Mouse (Mus musculus): ENCODE measurements around the gene Zfp819.

Zfp819 gene

DNA sequence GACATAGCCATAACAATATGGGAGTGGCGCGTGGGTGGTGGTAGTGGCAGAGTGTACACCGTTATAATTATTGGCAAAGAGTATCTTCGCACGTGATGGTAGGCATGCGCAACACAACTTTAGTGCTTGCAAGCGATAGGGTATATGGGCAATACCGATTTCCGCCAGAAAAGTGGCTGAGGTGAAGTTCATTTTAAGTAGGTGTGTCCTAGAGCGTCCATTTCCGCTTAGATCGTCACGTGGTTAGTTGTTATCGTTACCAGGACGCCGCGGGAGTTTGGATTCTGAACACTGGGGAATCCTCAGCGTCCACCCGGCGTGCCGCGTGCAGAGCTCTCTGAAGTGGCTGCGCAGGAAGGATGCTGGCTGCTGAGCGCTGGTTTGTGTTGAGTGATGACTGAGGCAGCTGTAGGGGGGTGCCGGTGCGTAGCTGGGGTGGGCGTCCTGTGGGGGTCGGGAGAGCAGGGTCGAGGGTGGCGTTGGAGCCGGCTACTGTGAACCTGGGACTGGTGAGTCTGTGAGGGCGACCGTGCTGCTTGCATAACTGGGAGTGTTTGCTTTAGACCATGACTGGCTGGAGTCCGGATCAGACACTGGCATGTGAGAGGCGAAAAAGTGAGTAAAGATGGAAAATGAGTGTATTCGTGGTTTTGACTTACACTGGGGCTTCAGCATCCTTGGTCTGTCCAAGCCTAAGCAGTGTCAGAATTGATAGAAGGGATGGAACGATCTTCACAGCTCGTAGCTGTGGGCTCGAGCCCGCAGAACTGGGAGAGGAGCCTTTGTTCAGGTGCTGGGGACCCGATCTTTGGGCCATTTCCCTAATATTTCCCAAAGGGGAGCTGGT lies at the start of gene Zfp819:
Gene Zfp819 (plus strand): TSS at position 274 of the 847 bp plus-strand sequence.
- peak; percentile 70 for DNase-seq (ENCODE audit: low read depth)

DNA sequence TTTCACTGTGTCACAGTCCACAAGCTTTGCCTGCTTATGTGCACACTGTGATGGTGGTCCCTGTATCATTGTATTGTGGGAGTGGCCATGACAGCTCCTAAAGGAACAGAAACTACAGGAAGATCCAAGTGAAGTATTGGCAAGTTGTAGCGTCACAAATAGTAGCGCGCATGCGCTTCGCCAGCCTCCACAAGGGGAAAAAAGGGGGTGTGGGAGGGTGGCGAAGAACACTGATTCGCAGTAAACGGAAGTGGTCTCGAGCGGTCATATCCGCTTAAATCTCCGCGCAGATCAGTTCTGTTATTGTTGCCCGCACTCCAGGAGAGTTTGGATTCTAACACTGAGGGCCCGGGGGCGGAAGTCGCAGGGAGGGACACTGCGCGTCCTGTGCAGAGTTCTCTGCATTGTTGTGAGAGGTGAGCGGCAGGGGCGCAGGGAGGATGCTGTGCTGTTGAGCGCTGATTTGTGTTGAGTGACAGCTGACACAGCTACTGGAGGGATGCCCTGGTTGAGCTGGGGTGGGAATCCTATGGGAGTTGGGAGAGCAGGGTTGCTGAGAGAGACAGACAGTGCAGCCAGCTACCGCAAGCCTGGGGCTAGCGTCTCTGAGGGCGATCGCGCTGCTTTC lies 44.8 kb upstream of the Zfp819 start, which contains the start of gene Zfp658:
Gene Zfp658 (plus strand): TSS at position 251 of the 628 bp plus-strand sequence.
- DNase-seq (ENCODE audit: low read depth): peak; percentile 96

DNA sequence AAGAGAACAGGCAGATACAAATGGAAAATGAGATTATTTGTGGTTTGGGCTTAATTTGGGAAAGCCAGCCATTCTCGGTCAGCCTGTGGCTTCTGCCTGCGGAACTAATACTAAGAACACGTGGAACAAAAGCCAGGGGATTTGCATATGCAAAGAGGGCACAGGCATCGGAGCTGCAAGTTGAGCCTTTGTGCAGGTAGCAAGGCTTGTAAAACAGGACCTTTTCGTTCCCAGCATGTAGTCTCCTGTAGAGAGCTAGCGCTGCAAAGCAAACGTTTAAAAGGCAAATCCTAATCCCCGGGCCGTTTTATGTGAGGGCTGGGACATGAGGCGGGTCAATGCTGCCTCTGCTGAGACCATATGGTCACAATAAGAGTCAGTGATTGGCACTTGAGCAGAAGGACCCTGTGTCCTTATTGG lies 44.3 kb upstream of the Zfp819 start:
- peak; percentile 66 for DNase-seq (ENCODE audit: low read depth)

DNA sequence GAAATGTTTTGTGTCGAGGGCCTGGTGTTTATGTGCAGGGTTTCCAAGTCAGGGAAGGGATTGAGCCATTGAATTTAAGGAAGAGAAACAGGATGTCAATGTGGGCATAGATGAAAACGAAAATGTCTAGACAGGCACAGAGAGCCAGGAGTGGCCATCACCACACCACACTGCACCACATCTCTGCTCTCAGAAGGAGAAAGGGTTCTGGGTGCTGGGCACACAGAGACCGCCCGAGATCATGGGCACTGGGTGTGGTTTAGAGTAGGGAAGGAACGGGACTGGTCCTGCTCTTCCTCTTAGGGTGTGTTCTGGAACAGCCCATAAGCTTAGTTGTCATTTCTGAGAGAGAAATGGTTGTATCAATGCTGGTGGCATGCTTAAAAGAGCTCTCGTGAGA lies 43.7 kb upstream of the Zfp819 start:
- no peak for DNase-seq (ENCODE audit: low read depth)

DNA sequence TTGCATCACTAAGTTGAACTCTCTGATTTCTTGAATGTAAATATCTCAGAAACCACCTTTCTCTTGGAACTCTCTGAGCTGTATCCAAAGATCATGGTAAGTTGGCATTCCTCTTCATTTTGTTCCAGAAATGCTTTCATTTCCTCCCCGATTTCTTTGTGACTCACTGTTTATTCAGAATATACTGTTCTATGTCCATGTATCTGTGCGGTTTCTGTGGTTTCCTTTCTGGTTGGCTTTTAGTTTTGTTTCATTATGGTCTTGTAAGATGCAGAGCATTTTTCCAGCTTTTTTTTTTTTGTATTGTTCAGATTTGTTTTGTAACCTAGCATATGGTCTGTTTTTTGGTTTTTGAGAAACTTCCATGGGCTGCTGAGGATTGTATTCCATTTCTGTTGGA lies 35.8 kb upstream of the Zfp819 start:
- no peak for DNase-seq (ENCODE audit: low read depth)

DNA sequence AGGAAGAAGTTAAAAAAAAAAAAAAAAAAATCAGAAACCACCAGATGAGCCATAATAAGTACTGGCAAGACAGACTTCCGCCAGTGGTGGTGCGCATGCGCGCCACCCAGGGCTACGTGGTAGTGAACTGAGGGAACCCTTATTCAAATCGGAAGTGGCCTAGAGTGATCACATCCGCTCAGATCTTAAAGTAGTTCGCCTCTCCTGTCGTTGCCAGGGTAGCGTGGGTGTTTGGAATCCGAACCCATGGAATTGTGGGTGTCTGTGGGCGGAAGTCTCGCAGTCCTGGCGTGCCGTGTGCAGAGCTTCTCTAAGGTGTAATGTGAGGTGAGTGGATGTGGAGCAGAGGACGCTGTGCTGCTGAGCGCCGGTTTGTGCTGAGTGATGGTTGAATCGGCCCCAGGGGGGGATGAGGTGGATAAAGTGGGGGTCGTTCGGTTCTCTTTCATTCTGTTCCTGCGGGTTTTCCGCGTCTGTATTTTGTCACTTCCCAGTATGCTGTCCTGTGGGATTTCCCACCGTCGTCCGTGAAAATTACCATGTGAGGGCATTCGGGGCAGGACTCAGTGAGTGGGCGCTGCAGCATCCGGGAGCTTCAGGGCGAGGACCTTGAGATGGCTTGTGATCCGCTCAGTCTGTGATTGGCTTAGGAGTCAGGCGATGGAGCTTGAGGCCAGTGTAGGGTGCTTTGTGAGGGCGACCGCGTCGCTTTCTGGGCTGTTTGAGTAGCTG lies 27.4 kb upstream of the Zfp819 start, which contains the start of gene Zfp719:
Gene Zfp719 (plus strand): TSS at position 171 of the 732 bp plus-strand sequence.
- DNase-seq (ENCODE audit: low read depth): peak; percentile 98

DNA sequence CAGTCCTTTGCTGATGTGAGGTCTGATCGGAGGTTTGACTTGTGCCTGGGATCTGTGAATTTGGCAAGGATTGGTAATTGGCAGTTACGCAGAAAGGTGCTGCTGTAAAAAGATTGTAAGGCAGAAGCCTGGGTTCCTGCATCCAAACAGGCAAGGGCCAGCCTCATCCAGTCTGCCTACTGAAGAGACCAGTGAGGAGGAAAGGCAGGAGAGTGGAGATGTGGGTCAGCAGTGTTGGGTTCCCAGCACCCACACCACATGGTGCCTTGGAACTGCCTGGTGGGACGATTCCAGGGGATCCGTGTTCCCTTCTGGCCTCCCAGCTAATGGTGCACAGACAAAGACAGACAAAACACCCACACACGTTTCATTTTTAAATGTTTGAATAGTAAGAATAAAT lies 26.4 kb upstream of the Zfp819 start:
- no peak for DNase-seq (ENCODE audit: low read depth)

DNA sequence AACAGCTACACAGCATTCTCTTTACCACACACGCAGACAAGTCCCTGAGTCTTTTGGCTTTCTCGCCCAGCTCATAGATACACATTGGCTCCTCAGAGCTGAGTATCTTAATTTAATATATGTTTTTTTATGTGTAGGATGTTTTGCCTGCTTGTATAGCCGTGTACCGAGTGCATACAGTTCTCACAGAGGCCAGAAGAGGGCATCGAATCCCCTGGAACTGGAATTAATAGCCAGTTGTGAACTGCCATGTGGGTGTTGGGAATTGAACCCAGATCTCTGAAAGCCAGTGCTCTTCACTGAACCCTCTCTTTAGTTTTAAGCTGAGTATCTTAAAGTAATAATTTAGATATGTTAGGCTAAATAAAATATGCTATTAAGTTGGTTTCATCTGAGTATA lies 22.2 kb upstream of the Zfp819 start:
- DNase-seq (ENCODE audit: low read depth): peak; percentile 29

DNA sequence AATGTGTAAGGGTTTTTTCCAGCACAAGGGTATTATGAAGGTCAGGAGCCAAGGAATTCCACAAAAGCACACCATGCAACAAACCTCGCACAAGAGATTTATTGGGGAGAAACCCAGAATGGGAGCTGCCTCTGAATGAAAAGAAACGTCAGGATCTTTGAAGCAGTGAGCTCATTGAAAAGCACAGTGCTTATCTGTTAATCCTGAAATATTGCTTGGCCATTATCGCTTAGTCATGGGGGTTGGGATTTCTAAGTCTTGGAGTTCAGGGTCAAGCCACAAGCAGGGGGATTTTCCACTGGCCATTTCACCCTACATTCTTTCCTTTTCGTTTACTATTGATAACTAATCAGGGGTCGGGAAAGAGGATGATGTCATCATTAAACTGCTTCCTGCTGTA lies 5.1 kb upstream of the Zfp819 start:
- no peak for DNase-seq (ENCODE audit: low read depth)

DNA sequence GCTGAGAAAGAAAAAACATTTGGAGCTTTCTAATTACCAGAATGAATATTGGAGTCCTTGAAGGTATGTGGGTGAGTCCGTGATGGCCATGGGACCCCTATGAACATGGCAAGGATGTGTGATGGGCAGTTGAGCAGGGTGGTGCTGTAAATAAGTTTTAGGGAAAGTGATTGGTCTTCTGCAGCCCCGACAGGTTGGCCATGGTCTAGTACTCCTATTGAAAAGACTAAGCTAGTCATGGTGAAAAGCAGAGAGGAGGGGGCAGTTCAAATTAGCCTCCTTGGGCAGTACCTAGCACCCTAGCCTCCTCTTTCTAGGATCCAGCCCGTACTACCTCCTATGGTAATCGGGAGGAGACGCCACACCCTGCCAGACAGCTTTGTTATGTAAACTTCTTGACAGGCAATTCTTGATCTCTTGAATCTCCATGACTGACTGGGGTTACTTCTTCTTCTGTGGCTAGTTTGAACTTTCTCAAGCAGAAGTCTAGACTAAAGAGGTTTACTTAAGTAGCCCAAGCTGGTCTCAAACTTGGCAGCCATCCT lies 846 bp downstream of the Zfp819 start:
- no peak for DNase-seq (ENCODE audit: low read depth)

DNA sequence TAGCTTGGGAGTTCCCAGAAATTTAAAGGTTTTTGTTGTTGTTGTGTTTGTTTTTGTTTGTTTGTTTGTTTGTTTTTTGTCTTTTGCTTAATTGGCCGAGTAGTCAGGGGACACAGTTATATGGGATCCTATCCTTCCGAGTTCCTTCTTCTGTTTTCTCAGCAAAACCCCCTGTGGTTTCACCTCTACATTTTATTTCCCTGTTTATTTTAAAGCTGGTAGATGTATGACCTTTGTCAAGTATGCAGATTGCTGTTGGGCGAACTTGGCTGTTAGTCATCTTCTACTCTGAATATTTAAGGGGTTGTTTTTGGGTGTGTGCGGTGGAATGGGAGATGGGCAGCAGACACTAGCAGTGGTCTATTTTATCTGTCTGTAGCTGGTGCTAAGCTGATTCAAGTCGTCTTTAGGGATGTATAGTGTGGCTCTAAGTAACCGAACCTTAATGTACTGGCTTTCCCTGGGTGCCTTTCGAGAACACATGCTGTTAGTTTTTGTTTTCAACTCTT lies 1.4 kb downstream of the Zfp819 start:
- DNase-seq (ENCODE audit: low read depth): no peak

DNA sequence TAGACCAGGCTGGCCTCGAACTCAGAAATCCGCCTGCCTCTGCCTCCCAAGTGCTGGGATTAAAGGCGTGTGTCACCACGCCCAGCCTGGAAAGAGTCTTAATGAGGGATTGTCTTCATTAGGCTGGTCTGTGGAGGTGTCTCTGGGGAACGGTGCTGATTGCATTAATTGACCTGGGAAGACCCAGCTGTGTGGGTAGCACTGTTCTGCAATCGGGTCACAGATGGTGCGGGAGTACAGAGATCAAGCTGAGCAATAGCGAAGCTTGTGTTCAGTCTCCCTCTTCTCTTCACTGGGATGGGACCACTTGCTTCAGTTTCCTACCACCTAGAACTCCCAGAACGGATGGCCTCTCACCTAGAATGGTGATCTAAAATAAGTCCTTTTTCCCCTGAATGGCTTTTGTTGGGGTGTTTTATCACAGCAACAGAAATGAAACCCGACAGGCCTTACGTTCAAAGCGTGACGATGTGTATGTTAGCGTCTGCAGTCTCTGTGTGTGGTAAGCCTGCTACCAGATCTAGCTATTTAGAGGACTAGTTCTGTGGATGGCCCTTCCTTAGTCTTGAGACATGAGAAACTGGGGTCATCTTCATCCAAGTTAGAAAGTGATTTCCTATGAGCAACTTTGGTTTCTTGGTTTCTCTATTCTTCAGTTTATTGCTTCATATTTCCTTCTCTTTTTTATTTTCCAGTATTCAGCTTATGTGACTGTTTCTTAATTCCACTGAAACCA lies 7.0 kb downstream of the Zfp819 start:
- no peak for DNase-seq (ENCODE audit: low read depth)

DNA sequence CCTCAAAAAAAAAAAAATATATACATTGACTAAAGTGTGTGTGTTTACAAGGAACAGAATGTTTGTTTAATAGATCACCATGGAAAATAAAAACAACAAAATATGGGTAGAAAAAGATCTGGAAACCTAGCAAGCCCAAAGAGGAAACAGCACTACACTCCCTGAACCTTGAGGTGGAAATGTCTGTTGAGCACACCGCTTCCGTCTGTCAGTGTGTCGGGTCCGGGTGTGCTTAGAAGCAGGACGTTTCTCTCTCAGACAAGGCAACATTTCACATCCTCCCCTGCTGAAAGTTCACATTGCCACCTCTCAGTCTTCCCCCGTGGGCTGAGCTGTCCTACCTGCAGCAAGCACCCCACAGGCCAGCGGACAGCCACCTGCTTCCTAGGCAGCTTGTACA lies 16.0 kb downstream of the Zfp819 start:
- no peak for DNase-seq (ENCODE audit: low read depth)

DNA sequence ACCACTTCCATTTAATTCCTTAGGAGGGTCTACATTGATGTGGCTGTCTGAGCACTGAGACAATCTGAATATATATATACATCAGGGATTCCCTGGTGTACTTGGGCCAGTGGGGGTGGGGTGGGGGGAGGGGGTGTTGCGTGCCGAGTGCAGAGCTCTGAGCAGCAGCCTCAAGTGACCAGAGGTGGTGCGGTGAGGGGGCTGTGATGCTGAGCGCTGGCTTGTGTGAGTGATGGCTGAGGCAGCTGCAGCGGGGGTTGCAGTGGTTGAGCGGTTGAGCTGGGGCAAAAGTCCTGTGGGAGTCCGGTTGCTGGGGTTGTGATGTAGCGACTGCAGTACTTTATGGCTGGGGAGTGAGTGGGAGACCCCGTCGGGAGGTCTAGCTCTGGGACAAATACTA lies 16.9 kb downstream of the Zfp819 start:
- no peak for DNase-seq (ENCODE audit: low read depth)

DNA sequence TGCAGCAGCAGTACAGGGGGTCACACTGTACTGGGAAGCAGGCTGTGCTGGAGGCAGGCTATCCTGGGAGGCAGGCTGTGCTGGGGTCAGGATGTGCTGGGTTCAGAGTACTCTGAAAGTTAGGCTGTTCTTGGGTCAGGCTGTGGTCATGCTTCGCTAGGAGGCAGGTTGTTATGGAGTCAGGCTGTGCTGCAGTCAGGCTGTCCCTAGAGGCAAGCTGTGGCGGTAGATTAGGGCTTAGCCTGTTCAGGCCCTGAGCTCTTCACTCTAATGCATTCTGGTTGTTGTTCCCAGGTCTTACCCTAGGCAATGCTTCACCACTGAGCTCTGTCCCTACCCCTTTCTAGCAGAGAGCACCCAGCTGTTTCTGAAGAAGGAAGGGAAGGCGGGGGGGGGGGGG lies 18.1 kb downstream of the Zfp819 start:
- DNase-seq (ENCODE audit: low read depth): no peak

DNA sequence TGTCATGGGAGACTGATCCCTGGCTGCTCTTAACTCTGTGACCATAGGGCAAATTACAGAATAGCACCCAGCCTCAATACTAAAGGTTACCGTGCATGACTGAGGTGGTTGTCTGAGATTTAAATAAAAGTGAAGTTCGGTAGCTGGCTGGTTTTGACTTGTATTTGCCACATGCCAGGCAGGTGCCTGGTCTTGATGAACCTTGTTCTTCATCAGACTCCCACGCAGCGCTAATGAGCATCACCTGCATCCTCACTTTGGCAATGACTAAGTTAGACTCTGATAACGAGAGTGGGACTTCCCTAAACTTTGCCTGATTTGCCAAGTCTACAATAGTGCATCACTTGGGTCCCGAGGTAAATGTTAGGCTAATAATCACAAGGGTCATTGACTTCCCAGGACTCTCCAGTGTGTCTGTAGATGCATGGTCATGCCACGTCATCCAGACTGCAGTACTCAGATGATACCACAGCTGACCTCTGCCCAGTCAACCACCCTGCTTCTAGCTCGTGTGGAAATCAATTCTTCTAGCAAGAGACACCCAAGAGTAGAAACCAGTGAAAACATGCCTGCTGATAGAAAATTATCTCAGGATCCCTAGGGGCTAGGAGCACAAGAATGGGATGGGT lies 18.9 kb downstream of the Zfp819 start:
- no peak for DNase-seq (ENCODE audit: low read depth)

DNA sequence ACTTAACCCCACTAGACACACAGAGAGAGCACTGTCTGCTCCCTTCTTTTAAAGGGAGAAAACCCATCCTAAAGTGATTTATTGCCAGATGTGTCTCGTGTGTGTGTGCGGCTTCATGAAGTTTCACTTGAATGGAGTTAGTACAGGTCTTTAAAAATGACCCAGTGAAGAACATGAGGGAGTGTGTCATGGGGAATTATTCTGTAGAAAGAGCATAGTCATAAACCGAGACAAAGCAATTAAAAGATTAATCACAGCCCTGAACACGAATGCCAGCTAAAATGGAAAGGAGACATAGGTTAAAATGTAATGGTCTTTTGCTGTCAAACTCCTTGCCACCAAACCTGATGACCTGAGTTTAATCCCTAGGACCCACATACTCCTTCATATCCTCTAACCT lies 27.0 kb downstream of the Zfp819 start:
- no peak for DNase-seq (ENCODE audit: low read depth)

DNA sequence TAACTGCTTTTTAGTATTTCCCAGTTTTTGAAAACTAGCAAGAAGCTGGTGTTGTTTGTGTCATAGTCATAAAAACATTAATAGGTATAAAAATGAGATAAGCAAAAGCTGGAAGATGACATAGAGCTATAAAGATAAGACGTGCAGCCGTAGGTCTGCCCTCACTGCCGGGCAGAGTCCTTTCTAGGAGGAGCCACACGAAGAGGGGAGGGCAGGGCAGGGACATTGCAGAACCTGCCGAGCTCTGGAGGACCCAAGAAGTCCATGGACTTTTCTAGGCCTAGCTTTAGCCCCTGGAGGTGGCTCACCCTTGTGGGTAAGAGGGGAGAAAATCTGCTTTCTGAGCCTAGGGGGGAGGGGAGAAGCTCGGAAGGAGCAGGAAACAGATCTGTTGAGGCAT lies 27.5 kb downstream of the Zfp819 start, which contains the start of gene Ceacam18:
Gene Ceacam18 (plus strand): TSS at position 208 of the 400 bp plus-strand sequence.
- no peak for DNase-seq (ENCODE audit: low read depth)

DNA sequence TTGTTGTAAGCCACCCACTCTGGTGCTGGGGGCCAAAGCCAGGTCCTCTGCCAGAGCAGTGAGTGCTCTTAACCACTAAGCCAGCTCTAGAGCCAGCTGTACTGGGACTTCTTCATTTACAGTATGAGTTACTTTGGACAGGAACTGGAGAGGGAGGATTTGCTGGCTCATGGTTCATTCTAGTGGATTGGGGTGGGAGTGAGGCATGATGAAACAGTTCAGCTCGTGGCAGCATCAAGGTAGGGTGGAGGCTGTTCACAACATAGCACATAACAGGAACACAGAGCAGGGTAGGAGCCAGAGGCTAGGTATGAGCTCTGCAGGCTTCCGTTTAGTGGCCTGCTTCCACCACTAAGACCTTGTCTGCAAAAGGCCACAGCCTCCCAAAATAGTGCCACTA lies 29.2 kb downstream of the Zfp819 start:
- no peak for DNase-seq (ENCODE audit: low read depth)

DNA sequence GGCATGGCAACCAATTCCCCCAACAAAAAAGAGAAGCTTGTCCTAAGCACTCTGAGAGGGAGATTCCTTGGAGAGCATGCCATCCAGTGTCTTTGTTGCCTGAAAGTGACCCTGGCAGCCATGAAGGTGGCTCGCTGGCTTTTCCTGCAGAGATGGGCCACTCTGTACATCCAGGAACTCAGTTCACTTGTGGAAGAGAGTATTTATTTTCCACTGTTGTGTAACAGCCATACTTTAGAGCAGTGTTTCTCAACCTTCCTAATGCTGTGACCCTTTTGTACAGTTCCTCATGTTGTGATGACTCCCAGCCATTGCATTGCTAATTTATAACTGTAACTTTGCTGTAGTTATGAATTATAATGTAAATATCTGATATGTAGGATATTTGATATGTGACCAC lies 30.1 kb downstream of the Zfp819 start:
- DNase-seq (ENCODE audit: low read depth): no peak

DNA sequence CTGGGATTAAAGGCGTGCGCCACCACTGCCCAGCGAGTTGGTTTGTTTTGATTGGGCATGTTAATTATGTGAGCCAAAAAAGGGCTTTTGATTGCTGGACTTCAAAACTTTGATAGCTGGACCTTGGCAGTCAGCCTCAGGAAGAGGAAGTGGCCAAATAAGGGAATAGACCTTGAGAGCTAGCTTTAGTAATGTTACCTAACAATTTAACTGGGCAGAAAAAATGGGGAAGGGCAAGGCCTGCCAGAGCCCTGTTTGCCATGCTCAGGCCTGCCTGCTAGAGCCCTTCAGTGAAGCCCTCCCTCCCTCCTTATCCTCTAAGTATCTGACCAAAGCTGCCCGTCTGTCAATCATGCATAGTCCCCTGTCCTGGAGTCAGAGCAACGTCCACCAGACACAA lies 35.6 kb downstream of the Zfp819 start:
- DNase-seq (ENCODE audit: low read depth): no peak

Data from induced T-regulatory cell, adult 2 months (primary cell).